Mouse (Mus musculus) CH12.LX (cell line): ENCODE data around the gene Iqcj. TPM values are rescaled to one million over a fixed set of nuclear protein-coding genes. Genes with fewer than 3 reads are reported as not detected.

Experiments
- DNase-seq: peaks from one replicate; pipeline ENCODE4 v3.0.0-alpha.2; 2013; ENCODE audit errors: extremely low read depth
- H3K27ac ChIP-seq: 2 replicates; pipeline ENCODE4 v1.5.1; 2012; ENCODE audit warnings: low read depth, mild to moderate bottlenecking, control low read depth, moderate library complexity; ENCODE audit not compliant: insufficient read depth
- H3K27me3 ChIP-seq: replicated peaks from 2 replicates; pipeline ENCODE3; 2012; ENCODE audit warnings: inconsistent platforms
- H3K36me3 ChIP-seq, 2 experiments: replicated peaks in 1 of 2; 2 replicates each; pipeline versions ENCODE3 to v1.6.1; 2012; ENCODE audit warnings: inconsistent platforms in 1 of 2, low read length in 1 of 2, mild to moderate bottlenecking in 1 of 2, mixed read lengths in 1 of 2, moderate library complexity in 1 of 2; ENCODE audit not compliant: control insufficient read depth in 1 of 2, insufficient read depth in 1 of 2
- H3K4me1 ChIP-seq, 2 experiments: 2 replicates each; pipeline ENCODE4 v1.6.1; 2012; ENCODE audit warnings: inconsistent platforms in 1 of 2, moderate library complexity in 1 of 2; ENCODE audit not compliant: insufficient read depth in 2 of 2, control insufficient read depth in 1 of 2
- H3K4me2 ChIP-seq: 2 replicates; pipeline ENCODE4 v1.6.1; 2012; ENCODE audit warnings: low read depth, mild to moderate bottlenecking, control low read depth; ENCODE audit not compliant: poor library complexity, insufficient read depth, severe bottlenecking
- H3K4me3 ChIP-seq, 3 experiments: fragments of 150-350 bp in 1 of 3; sonication (generic) in 1 of 3; replicated peaks in 1 of 3; 2 replicates each; pipeline versions ENCODE3 to v1.5.1; 2011 to 2012; ENCODE audit warnings: low read depth in 2 of 3, low read length in 2 of 3, mild to moderate bottlenecking in 2 of 3, moderate library complexity in 2 of 3, control low read depth in 1 of 3, improper control_type of control experiment in 1 of 3, inconsistent platforms in 1 of 3, mixed read lengths in 1 of 3; ENCODE audit not compliant: poor library complexity in 1 of 3
- H3K79me2 ChIP-seq: replicated peaks from 2 replicates; pipeline ENCODE4 v1.6.1; 2012; ENCODE audit warnings: mild to moderate bottlenecking, moderate library complexity; ENCODE audit not compliant: control insufficient read depth, poor library complexity, insufficient read depth, severe bottlenecking; ENCODE audit errors: extremely low read depth
- H3K9ac ChIP-seq: 2 replicates; pipeline ENCODE4 v1.6.1; 2012; ENCODE audit warnings: low read depth, mild to moderate bottlenecking, control low read depth, moderate library complexity; ENCODE audit not compliant: insufficient read depth
- H3K9me3 ChIP-seq: replicated peaks from 2 replicates; pipeline ENCODE3; 2012; ENCODE audit warnings: low read length, inconsistent platforms, mixed read lengths
- CHD1 ChIP-seq: IDR thresholded peaks from 2 replicates; pipeline ENCODE4 v1.6.1; 2012; ENCODE audit warnings: low read depth, low read length, improper control_type of control experiment, inconsistent platforms
- CHD2 ChIP-seq: IDR thresholded peaks from 2 replicates; pipeline ENCODE4 v1.6.1; 2011; ENCODE audit warnings: low read length, improper control_type of control experiment
- CTCF ChIP-seq, 2 experiments: IDR thresholded peaks in 1 of 2; conservative IDR thresholded peaks in 1 of 2; 2 replicates each; pipeline ENCODE4 v1.5.1; 2011 to 2012; ENCODE audit warnings: low read depth in 2 of 2, low read length in 2 of 2, improper control_type of control experiment in 1 of 2, inconsistent platforms in 1 of 2, mild to moderate bottlenecking in 1 of 2, moderate library complexity in 1 of 2
- E2F4 ChIP-seq: IDR thresholded peaks from 2 replicates; pipeline ENCODE4 v1.6.1; 2011; ENCODE audit warnings: low read depth, low read length, improper control_type of control experiment; ENCODE audit not compliant: insufficient replicate concordance
- IRF4 ChIP-seq: IDR thresholded peaks from 2 replicates; pipeline ENCODE4 v1.6.1; 2014; ENCODE audit warnings: low read depth, mild to moderate bottlenecking, inconsistent platforms, low read length, improper control_type of control experiment
- JUND ChIP-seq: conservative IDR thresholded peaks from 2 replicates; pipeline ENCODE4 v1.6.1; 2011; ENCODE audit warnings: low read depth, low read length, improper control_type of control experiment
- KAT2A ChIP-seq: IDR thresholded peaks from 2 replicates; pipeline ENCODE4 v1.6.1; 2012; ENCODE audit warnings: low read length, improper control_type of control experiment, inconsistent platforms; ENCODE audit not compliant: insufficient replicate concordance
- MAX ChIP-seq: IDR thresholded peaks from 2 replicates; pipeline ENCODE4 v1.6.1; 2011; ENCODE audit warnings: low read length, improper control_type of control experiment
- MAZ ChIP-seq: IDR thresholded peaks from 2 replicates; pipeline ENCODE4 v1.6.1; 2012; ENCODE audit warnings: low read depth, mild to moderate bottlenecking, inconsistent platforms, low read length, improper control_type of control experiment, moderate library complexity
- MYC ChIP-seq: IDR thresholded peaks from 2 replicates; pipeline ENCODE4 v1.6.1; 2011; ENCODE audit warnings: low read depth, mild to moderate bottlenecking, improper control_type of control experiment, low read length
- PAX5 ChIP-seq: IDR thresholded peaks from 2 replicates; pipeline ENCODE4 v1.6.1; 2012; ENCODE audit warnings: low read length, inconsistent platforms, mixed read lengths
- POLR2A ChIP-seq: IDR thresholded peaks from 2 replicates; pipeline ENCODE4 v1.6.1; 2011; ENCODE audit warnings: low read depth, mild to moderate bottlenecking, improper control_type of control experiment, low read length
- RAD21 ChIP-seq: IDR thresholded peaks from 2 replicates; pipeline ENCODE4 v1.6.1; 2011; ENCODE audit warnings: low read depth, mild to moderate bottlenecking, low read length, improper control_type of control experiment, moderate library complexity
- SMC3 ChIP-seq: IDR thresholded peaks from 2 replicates; pipeline ENCODE4 v1.6.1; 2011; ENCODE audit warnings: low read depth, low read length, improper control_type of control experiment
- TBP ChIP-seq: conservative IDR thresholded peaks from 2 replicates; pipeline ENCODE4 v1.6.1; 2011; ENCODE audit warnings: low read depth, low read length, improper control_type of control experiment
- ZMIZ1 ChIP-seq: IDR thresholded peaks from 2 replicates; pipeline ENCODE4 v1.6.1; 2012; ENCODE audit warnings: low read depth, mild to moderate bottlenecking, inconsistent platforms, low read length, improper control_type of control experiment
- ZNF384 ChIP-seq: IDR thresholded peaks from 2 replicates; pipeline ENCODE4 v1.6.1; 2012; ENCODE audit warnings: low read depth, low read length, improper control_type of control experiment, inconsistent platforms
- dilution Hi-C: fragments of 300-500 bp; cut with MboI; formaldehyde crosslinking; loops from 2 replicates; pipeline ENCODE4 v1.14.3; 2020; ENCODE audit warnings: low sequenced_read_pairs; ENCODE audit not compliant: extremely low pct_unique_long_range_greater_than_20kb, extremely low pct_ligation_motif_present
- in situ Hi-C: fragments of 300-500 bp; cut with MboI; formaldehyde crosslinking; loops from 3 replicates; pipeline ENCODE4 v1.14.3; 2019; ENCODE audit warnings: low sequenced_read_pairs, low pct_ligation_motif_present, low pct_unique_long_range_greater_than_20kb, mixed read lengths
- polyA plus RNA-seq: library from polyadenylated mRNA; unstranded; fragments of >175 nt; gene quantifications from 2 replicates; pipeline ENCODE4 v1.2.1, GENCODE M21; 2012; ENCODE audit warnings: low read depth; ENCODE audit not compliant: insufficient read length
- total RNA-seq, 2 experiments: library from RNA; depleted of rRNA; stranded (reverse); fragments of 300-350 nt in 1 of 2; fragments of >200 nt in 1 of 2; gene quantifications; 2 replicates each; pipeline ENCODE4 v1.2.3; 2012 to 2014

Iqcj gene
- total and polyA plus RNA-seq, 3 experiments, result 0.47 TPM; not detected in 2

DNA sequence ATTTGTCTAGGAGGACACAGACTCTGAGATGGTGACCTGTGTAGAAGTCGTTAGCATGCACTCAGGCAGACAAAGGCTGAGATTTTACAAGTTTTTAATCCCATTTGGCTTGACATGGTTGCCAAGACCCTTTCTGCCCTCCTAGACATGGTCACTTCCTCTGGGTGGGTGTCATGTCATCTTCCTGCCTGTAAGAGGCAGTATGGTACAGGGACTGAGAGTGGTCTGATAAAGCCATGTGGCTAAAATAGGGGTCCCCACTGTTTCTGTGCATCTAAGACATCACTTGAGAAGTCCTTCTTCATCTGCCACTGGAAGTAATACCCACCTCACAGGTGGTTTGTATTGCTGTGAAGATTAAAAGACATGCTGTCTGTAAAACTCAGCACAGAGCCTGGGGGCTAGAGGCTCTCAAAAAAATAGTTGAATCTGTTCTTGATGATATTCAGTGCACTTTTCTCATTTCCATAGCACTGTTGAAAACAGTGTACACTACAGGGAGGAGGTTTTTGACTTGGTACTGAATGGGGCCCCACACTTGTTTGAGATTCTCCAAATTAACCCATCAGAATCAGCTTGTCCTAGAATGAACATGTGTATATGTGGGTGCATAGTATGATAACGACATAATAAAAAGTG lies 167.3 kb downstream of the Iqcj start:
- H3K4me3 ChIP-seq, result no peak overlapping the region
- dilution Hi-C loops, result no loop called here

DNA sequence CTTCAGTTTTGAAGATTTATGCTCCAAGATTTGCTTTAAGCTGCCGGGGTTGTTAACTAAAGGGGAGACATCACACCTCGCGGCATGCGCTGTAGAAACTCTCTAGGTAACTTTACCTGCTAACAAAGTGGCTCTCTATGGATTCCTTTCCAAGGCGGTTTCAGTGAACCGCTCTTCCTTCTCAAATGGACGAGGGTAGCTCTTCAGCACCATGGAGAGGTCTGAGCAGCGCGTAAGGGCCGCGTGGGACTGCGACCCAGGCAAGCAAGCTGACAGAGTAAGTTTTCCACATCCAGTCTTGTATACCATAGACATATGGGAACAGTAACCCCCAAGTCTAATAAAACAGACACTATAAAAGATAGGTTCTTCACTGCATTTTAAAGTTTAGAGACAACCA lies 172.7 kb downstream of the Iqcj start, which contains the start of gene Schip1:
TSS of gene Schip1 (plus strand) at position 72 of the 400 bp plus-strand sequence.
- Histone ChIP-seq H3K4me2 (no peak within 1 kb of the TSS), H3K36me3 (no peaks in the 10 kb centered on the region), H3K79me2 (no peaks in the 10 kb centered on the region), H3K27ac (no peak within 1 kb of the TSS), H3K27me3 (no peaks in the 10 kb centered on the region), H3K4me3 (no peak within 1 kb of the TSS), H3K4me1 (no peaks in the 10 kb centered on the region), H3K9me3 (no peaks in the 10 kb centered on the region), H3K9ac (no peak within 1 kb of the TSS)
- dilution Hi-C loops (no loop called here), in situ Hi-C loops (loop anchor here (25.0 kb wide), 1 partner anchor 648 kb away; no protein-coding TSS in a partner anchor)
- TF ChIP-seq E2F4, result no peak
- DNase-seq, result no peak

More for the DNA sequence above, 167.3 kb downstream of the Iqcj start:
- Histone ChIP-seq H3K9me3 (no peaks in the 10 kb centered on the region), H3K27ac (no peak overlapping the region), H3K4me1 (peaks cover 0 to 13% of the 10 kb centered on the region in 2 experiments; a peak in 3 of 4 replicates), H3K79me2 (no peaks in the 10 kb centered on the region), H3K36me3 (no peaks in the 10 kb centered on the region), H3K9ac (no peak overlapping the region), H3K4me2 (no peak overlapping the region), H3K27me3 (no peaks in the 10 kb centered on the region)
- in situ Hi-C loops, result loop anchor here (5.0 to 25.0 kb wide), 2 partner anchors 483 to 653 kb away; no protein-coding TSS in a partner anchor
- DNase-seq, result peak; percentile 45
- peak; percentile 71 to 90 for TF ChIP-seq CTCF (conservative IDR thresholded peaks at IDR 0.05 in 1 of 2, IDR thresholded peaks at IDR 0.05 in 1 of 2; ENCODE audit: low read depth in 2 of 2, low read length in 2 of 2)
- peak; percentile 74 for TF ChIP-seq RAD21
- TF ChIP-seq MYC, result peak; percentile 61
- no peak for TF ChIP-seq ZNF384
- TF ChIP-seq SMC3, result peak; percentile 49; the same call in 1 of the 2 replicates
- no peak for TF ChIP-seq ZMIZ1

DNA sequence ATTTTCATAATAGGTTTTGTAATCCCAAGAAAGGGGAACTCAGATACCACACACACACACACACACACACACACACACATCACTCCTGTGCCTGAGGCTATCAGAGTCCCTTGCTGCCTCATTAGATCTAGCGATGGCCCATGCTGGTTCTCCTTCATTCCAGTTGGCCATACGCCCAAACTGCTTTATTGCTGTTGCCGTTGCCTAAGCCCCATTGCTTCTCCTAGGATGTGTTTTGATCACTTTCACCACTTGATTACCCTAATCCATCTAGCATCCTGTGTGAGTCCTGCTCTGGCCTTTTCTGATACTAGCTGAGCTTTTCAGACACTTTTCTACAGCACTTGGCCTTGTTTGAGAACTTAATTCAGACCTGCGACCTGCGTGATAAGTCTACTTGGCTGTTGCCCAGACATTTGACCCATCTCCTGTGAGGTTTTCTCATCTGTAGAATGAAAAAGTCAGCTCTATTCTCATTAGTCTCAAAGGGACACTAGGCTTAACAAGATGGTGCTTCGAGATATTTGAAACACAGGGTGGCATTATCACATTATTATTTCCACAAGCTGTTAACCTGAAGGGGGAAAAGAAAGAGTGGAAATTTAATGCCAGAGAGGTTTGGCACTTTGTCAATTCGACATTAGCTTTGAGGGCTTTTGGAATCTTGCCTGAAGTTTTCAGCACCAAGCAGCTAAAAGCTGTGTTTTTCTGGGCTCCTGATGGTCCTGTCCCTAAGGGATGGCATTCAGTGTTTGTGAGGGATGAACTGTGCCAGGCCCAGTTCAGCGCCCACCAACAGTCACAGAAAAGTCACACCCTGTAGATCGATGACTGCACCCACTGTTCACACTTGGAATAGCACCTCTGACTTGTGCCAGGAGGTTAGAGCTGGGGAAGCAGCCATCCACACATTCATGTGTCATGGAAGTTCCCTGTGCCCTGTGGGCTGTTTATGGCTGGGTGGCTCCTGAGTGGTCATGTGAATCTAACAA lies 179.7 kb downstream of the Iqcj start:
- H3K9me3 ChIP-seq, result no peaks in the 10 kb centered on the region
- TF ChIP-seq MAZ (no peak), POLR2A (no peak), ZMIZ1 (no peak), KAT2A (no peak), TBP (no peak), MAX (no peak), SMC3 (no peak), PAX5 (no peak), IRF4 (no peak), CHD2 (no peak), JUND (no peak), CHD1 (no peak), CTCF (conservative IDR thresholded peaks at IDR 0.05 in 1 of 2, IDR thresholded peaks at IDR 0.05 in 1 of 2; ENCODE audit: low read depth in 2 of 2, low read length in 2 of 2) (no peak)
- no peaks in the 10 kb centered on the region for H3K36me3 ChIP-seq
- no peak overlapping the region for H3K4me3 ChIP-seq
- no peak for DNase-seq
- no peak overlapping the region for H3K27ac ChIP-seq
- in situ Hi-C loops (loop anchor here (25.0 kb wide), 1 partner anchor 641 kb away; no protein-coding TSS in a partner anchor), dilution Hi-C loops (no loop called here)
- no peak overlapping the region for H3K9ac ChIP-seq
- H3K4me1 ChIP-seq, result peaks cover 0 to 3% of the 10 kb centered on the region in 2 experiments; a peak in 1 of 4 replicates
- H3K27me3 ChIP-seq, result no peaks in the 10 kb centered on the region
- H3K79me2 ChIP-seq, result no peaks in the 10 kb centered on the region
- H3K4me2 ChIP-seq, result no peak overlapping the region
